Mouse (Mus musculus) thymus, postnatal 0 days (tissue): ENCODE measurements around the gene Vmn2r43. TPM values are rescaled to one million over a fixed set of nuclear protein-coding genes. Genes with fewer than 3 reads are reported as not detected.
"Not testable (repeated sequence)": the region's sequence is repeated elsewhere in the genome, so short reads cannot be mapped to it uniquely, and the experiment has no call there.

Experiments
- DNase-seq: peaks from one replicate; pipeline ENCODE4 v3.0.0-alpha.2; 2015; ENCODE audit warnings: low spot score
- polyA plus RNA-seq: library from polyadenylated mRNA; unstranded; fragments of >200 nt; fragmentation: Nextera tagmentation; extraction: Ambion mirVana; gene quantifications from 2 replicates; pipeline ENCODE4 v1.2.1, GENCODE M21; 2015

Vmn2r43 gene
- polyA plus RNA-seq, result not detected in 2 replicates

DNA sequence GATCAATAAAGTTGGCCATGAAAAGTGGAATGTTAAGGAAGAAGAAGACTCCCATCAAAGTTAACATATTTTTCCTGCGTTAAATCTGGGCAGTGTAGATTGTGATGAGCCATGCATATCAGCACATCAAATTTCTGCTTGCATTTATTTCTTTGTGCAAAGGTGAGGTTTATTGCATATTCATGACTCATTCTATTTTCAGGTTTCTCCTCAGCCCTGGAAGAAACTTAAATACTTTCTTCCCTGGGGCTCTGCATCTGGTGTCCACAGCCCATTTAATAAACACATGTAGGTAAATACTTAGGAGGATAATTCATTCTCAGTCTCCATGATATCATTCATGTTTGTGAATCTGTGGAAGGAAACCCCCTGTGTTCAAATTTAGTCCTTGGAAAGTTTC lies at the start of gene Vmn2r43:
Gene Vmn2r43, minus strand, starts transcription at position 101 of the 400 bp plus-strand sequence.
- not testable (repeated sequence) for DNase-seq

DNA sequence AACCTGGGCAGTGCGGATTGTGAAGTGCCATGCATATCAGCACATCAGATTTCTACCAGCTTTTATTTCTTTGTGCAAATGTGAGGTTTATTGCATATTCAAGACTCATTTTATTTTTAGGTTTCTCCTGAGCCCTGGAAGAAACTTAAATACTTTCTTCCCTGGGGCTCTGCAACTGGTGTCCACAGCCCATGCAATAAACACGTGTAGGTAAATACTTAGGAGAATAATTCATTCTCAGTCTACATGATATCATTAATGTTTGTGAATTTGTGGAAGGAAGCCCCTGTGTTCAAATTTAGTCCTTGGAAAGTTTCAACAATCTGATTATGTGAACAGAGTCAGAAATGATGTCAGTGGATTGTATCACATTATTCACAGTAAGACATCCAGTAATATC lies 60.2 kb downstream of the Vmn2r43 start, which contains the start of gene Vmn2r42:
Gene Vmn2r42, minus strand, starts transcription at position 101 of the 400 bp plus-strand sequence.
- DNase-seq, result not testable (repeated sequence)

Other genes starting within 250 kb of the Vmn2r43 start
- gene Vmn2r41, start 98.9 kb downstream of the Vmn2r43 start, polyA plus RNA-seq, result not detected in 2 replicates
- not detected in 2 replicates for gene Vmn2r42, start 60.3 kb downstream of the Vmn2r43 start, polyA plus RNA-seq
- not detected in 2 replicates for gene Vmn2r44, start 122.7 kb upstream of the Vmn2r43 start, polyA plus RNA-seq
- gene Vmn2r45, start 228.5 kb upstream of the Vmn2r43 start, polyA plus RNA-seq, result not detected in 2 replicates